Mouse (Mus musculus) heart, adult 18-20 months (tissue): Measurements from ENCODE around the gene H2al1o. TPM values are rescaled to one million over a fixed set of nuclear protein-coding genes. Genes with fewer than 3 reads are reported as not detected.
"Not testable (repeated sequence)": the region's sequence is repeated elsewhere in the genome, so short reads cannot be mapped to it uniquely, and the experiment has no call there.

Source experiments
- DNase-seq, 2 experiments: peaks; one replicate each; pipeline ENCODE4 v3.0.0; 2021 to 2022; ENCODE audit warnings: mixed read lengths in 1 of 2
- long read RNA-seq, 2 experiments: library from polyadenylated mRNA; stranded (forward); transcript quantifications; one replicate each; pipeline ENCODE4 v2.0.0; 2021
- total RNA-seq, 2 experiments: library from RNA; stranded (reverse); gene quantifications; 2 replicates each; pipeline ENCODE4 v1.2.3; 2021

Gene H2al1o
- not detected for total RNA-seq
- long read RNA-seq, experiment 1, result 0 reads
- long read RNA-seq, experiment 2, result 0 reads

DNA sequence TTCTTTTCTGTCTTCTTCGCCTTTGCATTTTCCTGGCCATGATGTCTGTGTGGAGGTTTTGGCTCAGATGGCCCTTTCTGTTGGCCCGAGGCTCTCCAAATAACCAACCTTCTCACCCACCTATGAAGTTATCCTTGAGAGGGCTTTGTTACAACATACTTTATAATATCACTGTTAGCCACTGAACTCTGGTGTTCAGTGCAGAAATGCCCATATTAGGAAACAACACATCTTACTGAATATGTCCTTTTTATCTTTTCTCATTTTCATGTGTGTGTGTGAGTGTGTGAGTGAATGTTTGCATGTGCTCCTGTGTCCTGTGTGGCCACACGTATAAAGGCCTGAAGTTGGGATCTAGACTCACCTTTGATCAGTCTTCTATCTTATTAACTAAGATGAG lies at the start of gene H2al1o:
Gene H2al1o (minus strand): TSS at position 101 of the 400 bp plus-strand sequence.
- not testable (repeated sequence) for DNase-seq

DNA sequence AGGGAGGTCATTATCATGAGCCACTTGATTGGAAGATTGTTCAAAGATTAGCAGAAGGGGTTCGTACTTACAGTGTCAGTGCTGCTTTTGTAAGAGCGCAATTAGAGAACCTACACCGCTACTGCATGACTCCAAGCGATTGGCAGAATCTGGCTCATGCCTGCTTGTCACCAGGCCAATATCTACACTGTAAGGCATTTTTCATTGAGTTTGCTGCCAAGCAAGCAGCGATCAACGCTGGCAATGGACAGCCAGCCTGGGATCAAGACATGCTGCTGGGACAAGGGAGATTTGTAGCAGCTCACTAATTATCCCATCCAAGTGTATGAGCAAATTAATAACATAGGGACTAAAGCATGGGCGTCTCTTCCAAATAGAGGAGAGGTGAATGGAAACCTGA lies 25.8 kb upstream of the H2al1o start:
- DNase-seq, result not testable (repeated sequence)

DNA sequence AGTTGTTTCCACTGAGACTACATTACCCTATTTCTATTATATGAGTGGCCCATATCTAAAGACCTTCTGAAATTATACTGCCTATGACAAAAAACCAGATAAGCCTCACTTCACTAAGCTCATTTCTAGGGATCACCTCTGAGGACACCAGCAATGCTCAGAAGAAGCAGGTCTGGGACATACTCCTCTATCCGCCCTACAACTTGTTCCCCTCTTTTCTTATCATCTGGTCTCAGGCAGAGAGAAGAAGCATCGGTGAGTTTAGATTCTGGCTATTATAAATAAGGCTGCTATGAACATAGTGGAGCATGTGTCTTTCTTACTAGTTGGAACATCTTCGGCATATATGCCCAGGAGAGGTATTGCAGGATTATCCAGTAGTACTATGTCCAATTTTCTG lies 35.3 kb downstream of the H2al1o start:
- no peak for DNase-seq

Other genes starting within 250 kb of the H2al1o start
- not detected for gene H2al1k, start 221.8 kb downstream of the H2al1o start, total RNA-seq
- gene Cybb, start 84.6 kb downstream of the H2al1o start, total RNA-seq, result 10 to 100 TPM in 1 of 2 experiments, 1 to 10 TPM in 1; 5.4 to 11.8 TPM
- 10 to 100 TPM; 49.3 to 65.5 TPM for gene Dynlt3, start 90.6 kb upstream of the H2al1o start, total RNA-seq